Mouse (Mus musculus): ENCODE data around the gene Pik3c2g.

GRCm38 (mm10) chr6:139757876-139758275, 170.9 kb downstream of the Pik3c2g start:
- TF ChIP-seq POLR2A (IDR thresholded peaks at IDR 0.05; ENCODE audit: borderline replicate concordance, extremely low read depth, low read depth, low read length) (no peak), CTCF (IDR thresholded peaks at IDR 0.05; ENCODE audit: insufficient read depth, low read length) (no peak)

Data from lung, adult 2 months (tissue).